Mouse (Mus musculus): ENCODE data around the gene Nhsl2.

Gene Nhsl2

DNA sequence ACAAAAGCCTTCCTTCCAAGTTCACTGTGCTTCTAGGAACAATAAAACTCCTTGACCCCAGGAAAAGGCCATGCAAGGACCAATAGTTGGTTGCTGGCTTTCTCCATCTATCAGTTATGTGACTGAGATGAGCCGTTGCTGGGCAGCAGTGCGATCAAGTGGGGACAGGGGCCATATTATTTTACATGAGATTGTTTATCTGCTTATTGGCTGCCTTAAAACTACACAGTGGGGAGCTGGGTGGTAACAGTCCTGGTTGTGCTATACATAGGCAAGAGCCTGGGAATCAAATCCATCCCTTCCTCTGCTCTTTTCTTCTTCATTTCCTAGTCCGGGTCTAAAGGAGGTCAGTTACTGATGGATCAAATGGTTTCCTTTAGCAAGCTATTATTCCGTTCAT lies 53.4 kb downstream of the Nhsl2 start:
- DNase-seq, result no peak

DNA sequence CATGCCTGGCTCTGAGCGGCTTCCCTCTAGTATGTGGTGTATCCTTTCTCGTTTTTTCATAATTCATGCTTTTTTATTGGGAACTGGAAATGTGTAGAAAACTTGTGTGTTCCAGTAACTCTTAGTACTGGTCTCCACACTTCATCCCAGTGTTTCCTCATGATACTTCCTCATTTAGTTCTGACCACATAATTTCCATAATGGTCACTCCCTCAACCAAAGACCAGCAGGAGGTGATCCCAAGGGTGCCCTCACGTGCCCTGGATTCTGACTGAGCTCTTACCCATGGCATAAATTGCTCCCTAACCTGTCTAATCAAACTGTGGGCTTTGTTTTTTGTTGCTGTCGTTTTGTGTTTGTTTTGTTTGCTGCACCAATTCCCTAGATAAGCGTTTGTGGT lies 58.1 kb downstream of the Nhsl2 start:
- DNase-seq, result no peak

DNA sequence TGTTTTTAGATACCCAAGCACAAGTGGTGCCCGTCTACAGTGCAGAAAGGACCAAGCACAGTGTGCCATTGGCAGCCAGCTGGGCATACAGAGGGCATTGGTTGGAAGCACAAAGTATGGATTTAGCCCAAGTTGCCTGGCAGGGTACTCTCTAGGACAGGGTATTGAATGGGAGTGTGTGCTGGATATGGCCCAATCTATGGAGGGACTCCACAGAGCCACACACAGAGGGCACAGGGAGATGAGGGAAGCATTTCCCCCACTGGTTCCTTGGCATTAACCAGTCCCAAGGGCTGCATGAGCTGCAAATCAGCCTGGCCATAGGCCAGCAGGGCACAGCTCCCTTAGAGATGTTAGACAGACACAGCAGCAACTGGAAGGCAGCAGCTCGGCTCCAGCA lies 79.9 kb downstream of the Nhsl2 start:
- peak in 1 of 2 experiments; percentile 19 for DNase-seq

DNA sequence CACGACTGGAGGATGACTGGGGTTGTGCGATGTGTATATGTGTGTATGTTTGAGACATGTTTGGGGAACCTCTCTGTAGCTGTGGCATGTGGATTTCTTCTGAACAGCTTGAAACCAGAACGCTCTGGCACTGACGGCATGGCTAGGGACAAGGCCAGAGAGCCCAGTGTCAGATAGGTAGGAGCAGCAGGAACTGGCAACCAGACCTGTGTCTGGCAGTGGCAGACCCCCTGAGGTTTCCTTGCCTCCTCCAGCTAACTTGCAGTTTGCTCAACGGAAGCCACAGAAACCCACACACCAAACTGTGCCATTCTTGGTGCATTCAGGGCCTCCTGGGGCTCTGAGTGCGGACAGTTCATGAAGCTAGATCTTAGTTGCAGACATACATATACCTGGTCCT lies 81.1 kb downstream of the Nhsl2 start:
- DNase-seq, result peak; percentile 44 to 51

DNA sequence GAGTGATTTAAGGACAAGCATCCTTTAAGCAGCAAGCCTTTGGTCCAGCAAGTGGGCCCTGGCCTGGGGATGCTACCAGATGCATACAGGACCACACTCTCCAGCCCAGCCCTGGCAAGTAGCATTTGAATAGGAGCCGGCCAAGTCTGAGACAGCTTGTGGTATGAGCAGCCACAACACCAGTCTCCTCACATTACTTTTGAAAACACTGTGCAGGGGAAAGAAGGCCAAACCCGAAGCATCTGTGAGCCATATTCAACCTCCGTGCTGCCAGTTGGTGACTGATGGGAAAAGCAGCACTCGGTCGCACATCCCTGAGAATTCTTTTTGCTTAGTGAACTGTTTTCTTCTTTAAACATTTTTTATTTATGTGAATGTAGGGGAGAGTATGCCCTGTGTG lies 81.8 kb downstream of the Nhsl2 start:
- DNase-seq, result no peak

DNA sequence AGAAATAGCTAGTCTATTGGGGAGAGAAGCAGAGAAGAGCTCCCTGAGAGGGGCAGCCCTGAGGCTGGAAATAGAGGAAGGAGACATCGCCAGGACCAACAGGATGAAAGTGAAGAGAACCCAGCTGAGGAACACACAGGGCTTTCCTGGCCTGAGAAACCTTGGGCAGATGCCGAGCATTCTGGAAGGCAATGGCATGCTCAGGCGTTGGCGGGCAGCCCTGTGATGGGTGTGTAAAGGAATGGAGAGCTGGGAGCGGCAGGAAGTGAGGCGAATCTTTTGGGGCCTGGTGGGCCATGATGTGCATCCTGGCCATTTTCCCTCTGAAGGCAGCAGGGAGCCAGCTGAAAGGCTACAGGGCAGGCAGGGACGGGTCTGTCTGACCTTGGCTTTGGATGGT lies 83.1 kb downstream of the Nhsl2 start:
- peak; percentile 81 to 86 for DNase-seq

DNA sequence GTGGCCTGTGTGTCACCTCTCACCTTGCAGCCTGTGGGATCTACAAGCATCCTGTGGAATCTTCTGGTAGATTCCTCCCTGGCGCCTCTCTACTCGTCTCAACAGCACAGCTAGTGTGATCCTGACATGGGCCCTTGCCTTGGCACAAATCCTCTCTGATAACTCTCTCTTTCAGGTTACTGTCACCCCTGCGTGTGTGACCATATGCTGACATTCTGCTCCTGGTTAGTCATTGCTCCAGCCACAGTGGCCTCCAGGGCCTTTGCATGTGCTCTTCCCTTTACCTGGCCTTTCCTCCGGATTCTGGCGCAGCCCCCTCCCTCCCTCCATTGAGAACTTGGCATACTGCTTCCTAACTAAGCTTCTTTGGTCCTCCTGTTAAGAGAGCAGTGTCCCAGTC lies 84.2 kb downstream of the Nhsl2 start:
- peak; percentile 38 to 51 for DNase-seq

DNA sequence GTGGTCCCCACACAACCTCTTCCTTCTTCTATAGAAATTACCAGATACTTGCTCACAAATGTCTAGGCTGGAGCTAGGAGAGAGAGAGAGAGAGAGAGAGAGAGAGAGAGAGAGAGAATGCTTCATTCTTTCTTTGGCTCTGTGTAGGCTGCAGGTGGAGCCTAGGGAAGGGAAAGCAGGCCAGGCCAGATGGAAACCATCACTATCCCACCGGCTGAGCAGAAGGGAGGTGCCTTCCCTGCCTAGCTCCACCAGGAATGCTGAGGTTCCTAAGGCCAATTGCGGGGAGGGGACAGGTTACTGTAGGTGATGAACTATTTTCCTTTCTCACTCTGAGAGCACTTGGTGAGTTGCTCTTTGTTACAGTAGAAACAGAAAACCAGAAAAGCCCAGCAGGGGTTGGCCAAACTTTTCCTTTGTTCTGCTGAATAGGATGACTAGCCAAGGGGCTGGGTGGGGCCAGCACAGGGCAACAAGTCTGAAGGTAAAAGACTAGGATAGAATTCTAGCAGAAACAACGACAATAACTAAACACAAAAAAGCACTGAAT lies 86.2 kb downstream of the Nhsl2 start:
- peak; percentile 19 to 40 for DNase-seq

DNA sequence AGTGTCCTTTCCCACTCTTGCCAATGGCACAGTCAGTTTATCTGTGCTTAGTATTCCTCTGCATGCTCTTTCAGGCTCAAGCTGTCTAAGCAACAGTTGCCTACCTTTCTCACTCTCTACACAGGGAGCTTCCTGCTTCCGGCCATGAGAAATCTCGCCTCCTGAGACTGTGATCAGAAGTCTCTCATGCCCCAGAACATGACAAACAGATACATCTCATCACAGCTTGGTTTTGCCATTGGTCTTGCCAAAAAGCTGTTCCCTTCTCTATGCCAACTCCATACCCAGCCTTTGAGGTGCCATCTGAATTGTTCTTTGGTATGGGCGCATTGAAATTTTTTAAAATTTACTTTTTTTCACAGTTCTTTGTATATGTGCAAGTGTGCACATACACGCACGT lies 90.3 kb downstream of the Nhsl2 start:
- peak in 1 of 2 experiments; percentile 27 for DNase-seq

DNA sequence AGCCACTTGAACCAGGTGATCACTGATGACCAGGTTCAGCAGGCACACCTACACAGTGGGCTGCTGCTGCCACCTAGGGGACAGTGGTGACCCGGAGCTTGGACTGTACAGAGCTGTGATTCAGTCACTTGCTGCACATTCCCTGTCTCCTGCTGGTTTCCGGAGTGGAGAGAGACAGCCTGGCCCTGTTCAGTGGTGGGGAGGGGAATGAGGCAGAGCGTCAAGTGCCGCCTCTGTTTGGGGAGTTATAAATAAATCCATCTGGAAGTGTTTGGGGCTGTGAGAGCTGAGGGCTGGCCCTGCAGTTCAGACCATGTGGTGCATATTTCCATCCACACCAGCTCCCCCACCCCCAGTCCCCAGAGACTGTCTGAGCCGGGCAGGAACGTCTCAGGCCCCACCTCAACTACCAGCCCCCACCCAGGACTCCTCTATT lies 93.3 kb downstream of the Nhsl2 start:
- peak; percentile 88 to 90 for DNase-seq

DNA sequence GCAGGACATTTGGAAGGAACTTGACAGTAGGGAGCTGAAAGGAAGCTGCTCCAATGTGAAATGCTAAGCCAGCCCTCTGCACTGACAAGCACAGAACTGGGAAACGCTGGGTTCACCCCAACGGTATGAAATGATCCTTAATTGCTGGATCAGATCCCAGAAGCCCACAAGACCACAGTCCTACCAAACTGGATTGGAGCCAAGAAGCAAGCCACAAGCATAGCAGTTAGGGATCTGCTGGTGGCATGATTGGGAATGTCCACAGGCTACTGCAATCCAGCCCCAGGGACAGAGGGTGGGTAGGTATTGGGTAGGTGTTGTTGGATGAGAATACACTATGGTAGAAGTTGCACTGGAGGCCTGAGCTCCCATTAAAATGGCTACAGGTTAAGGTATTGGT lies 94.6 kb downstream of the Nhsl2 start:
- no peak for DNase-seq

DNA sequence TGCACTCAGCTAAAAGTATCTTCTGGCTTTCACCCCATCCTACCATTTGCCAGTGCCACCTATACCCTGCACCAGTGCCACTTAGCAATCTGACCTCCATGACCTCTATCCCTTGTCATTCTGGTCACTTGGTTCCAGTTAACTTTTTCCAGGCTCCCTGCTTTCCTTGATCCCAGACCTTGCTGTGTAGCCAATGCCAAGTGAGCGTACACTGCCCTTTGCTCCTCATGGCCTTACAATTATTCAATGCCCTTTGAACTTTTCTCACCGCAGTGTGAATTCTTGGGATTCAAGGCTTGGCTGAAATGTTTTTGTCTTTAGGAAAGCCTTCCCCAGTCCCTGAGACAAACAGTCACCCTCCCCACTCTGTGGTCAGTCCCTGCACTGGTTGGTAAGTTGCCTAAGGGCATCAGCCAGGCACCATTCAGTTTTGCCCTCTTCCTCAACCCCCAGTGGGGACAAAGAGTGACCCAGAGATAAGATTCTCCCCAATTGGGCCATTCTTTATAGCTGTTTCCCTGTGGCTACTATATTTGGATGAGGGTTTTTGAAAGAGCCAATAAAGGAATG lies 95.7 kb downstream of the Nhsl2 start:
- DNase-seq, result no peak

DNA sequence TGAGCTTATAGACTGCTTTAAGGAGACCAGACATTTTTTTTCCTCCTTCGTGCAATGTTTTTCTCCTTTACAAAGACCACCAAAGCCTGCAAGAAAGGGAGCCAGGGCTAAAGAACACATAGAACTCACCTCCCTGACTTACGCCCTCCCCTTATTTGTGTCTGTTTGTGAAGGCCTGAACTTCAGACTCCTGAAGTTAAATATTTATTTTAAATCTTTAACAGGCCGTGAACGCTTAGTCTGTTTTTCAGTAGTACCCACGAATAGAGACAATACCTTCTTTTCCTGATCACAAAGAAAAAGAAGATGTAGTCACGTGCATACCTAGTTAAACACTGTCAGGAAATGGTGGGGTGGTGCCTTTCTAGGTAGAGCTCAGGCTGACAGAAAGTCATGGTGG lies 103.3 kb downstream of the Nhsl2 start:
- DNase-seq, result no peak

DNA sequence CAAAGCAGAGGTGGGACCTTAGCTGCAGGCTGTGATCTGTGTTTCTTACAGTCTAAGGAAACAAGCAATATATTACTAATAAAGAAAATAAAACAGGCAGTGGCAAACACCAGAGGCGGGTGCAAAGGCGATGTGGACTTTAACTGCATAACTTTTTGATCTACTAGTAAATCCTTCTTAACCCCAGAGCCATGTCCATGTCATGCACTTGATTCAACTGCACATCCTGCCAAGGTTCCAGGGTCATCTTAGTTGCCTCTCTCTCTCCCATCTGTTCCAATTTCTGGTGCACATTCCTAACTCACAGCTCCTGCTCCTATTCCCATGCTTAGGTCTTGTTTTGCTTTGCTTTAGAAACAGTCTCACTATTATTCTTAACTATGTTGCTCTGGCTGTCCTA lies 104.1 kb downstream of the Nhsl2 start:
- no peak for DNase-seq

DNA sequence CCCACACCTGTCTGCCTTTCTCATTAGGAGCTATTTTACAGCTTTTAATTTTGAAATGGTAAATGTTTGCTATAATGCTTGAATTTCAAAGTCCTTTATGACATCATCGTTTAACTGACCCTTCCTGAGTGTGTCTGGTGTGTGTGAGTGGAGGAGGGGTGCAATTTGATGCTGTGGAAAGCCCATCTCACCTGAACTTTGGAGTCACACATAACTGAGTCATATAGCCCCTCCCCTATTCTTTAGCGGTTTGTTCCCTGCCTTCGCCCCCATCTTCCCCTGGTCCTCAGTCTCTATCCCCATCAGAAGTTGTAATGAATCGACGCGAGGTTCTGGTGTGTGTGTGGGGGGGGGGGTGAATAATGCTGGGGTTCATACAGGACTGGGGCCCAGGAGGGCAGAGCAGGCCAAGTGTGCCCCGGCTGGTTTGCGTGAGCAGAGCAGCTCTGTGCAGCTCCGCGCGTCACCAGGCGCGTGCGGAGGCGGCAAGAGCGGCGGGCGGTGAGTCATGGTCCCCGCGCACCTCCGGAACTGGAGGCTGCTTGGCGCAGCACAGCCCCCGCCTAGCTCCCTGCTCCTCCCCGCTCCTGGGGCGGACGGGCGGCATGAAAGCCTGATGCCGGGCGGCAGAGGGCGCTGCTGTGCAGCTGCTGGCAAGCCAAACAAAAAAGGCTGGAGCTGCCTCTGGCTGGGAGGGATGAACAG lies 104.8 kb downstream of the Nhsl2 start:
- peak; percentile 84 to 87 for DNase-seq

DNA sequence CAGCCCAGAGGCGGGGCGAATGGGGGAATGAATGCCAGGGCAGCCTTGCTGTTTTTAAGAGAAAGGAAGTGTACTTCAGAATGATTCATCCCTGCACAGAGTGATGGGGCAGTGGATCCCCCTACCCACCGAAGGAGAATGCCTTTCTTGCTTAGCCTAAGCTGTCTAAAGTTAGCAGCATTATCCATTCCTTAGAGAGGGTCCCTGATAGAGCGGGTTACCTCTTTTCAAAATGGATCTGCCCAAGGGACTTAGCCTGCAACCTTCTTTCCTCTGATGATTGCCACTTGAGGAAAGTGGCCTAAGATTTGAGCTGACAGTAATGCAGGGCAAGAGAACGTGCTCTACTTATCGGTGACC lies 105.3 kb downstream of the Nhsl2 start:
- DNase-seq, result no peak

DNA sequence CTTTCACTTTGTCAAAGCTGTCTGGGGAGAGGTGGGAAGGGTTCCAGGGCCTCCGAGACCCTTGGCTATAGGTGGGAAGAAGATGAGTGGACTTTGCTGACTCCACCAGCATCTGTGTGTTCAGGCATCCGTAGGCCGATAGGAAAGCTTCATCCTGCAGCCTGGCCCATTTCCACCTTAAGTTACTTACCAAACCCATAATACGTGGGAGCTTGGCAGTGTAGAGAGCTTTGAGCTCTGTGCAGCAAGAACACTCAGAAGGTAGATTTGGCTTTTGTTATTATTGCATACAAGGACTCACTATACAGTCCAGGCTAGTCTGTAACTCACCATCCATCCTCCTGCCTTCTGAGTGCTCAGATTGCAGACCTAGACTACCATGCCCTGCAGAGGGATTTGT lies 112.7 kb downstream of the Nhsl2 start:
- no peak for DNase-seq

DNA sequence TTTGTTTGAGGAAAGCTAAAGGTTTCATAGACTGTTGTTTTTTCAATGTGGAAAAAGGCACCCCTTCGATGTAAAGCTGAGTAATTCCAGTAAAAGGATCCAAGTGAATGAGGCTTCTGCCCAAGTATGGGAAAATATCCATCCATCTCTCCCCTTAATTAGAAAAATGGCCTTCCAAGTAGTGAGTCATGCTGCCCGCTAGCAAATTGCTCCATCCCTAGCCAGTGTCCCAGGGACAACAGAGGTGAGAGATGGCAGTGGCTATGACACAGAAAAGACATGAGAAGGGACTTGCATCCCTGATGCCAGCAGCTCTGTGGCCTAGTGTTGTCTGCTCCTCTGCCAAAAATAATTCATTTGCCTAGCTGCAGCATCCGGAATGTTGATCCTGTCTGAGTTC lies 114.5 kb downstream of the Nhsl2 start:
- DNase-seq, result peak in 1 of 2 experiments; percentile 43

DNA sequence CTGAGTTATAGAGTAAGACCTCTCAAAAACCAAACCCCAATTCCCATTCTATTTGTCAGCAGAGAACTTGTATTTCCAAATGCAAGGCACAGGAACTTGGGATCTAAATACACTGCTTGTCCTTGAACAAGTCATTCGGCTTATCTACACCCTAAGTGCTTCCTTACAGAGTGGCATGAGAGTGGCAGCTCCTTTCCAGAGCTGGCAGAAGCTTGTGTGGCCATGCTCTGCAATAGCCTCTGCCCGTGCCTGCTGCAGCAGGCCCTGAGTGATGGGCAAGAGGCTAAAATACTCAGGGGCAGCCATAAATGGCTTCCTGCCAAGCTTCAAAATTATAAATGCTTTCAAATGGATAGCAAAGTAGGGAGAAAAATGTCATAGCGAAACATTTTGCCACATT lies 123.8 kb downstream of the Nhsl2 start:
- no peak for DNase-seq

DNA sequence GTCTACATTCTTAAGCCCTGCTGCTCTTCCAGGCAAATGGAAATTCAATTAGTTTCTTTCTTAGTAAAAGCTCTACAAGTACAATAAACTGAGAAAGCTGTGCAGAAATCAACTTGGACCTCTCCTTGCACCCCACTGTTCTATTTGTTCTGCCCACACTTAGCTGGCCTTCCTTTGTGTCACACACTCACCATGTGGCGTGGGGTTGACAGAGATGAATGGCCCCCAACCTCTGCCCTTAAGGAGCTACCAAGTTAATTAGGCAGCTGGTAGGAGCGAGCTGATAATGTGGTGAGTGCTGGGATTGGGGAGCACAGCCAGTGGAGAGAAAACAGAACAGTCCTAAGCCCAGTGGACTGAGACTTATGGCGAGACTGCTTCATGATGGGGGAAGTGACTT lies 127.7 kb downstream of the Nhsl2 start:
- DNase-seq, result no peak

DNA sequence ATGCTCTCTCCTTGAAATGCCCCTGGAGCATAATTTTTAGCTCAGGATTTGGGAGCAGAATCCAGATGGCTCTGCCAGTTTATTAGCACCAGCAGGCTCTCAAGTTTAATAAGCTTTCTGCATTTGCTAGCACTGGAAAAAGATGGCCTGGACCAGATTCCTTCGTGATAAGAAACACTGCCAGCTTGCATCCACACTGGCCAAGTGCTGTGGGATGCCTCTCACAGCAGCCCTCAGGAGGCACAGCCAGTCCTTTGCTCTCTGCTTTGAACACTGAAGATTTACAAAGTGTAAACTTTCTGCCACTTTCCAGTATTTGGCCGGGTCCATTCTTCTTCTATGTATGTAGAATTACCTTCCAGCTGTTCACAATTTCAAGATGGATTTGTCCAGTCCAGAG lies 129.7 kb downstream of the Nhsl2 start:
- DNase-seq, result no peak

DNA sequence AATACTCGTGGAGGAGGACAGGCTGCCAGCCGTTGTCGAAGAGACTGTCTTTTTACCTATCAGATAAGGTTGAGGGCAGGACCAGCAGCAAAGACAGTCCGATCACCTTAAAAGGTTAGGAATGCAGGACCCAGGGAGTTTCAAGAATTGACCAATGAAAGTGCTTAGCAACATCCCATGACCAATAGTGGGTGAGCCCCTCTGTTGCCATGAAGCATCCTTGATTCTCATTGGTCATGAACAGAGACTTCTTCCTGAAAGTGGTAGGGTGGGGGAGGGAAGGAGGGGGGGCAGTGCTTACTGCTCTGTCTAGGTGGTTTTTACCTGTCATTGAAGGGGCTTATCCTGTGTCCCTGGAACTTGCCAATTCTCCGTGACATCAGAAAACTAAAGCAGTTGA lies 130.1 kb downstream of the Nhsl2 start:
- DNase-seq, result no peak

DNA sequence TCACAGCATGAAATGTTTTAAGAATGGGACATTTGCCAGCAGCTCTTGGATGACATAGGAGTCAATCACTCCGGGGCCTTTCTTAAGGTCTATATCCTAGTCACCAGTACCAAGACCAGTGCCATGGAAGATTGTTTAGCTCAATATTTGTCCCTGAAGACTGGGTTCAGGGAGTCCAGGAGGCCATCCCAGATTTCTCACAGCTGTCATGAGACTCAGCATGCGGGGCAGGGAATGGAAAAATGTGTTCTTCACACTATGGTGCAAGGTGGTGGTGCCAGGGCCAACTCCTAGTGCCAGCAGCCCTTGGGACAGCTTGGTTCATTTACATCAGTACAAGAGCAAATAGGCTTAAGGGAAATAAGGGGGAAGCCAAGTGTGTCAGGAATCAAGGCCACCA lies 131.4 kb downstream of the Nhsl2 start:
- DNase-seq, result peak; percentile 14 to 52

DNA sequence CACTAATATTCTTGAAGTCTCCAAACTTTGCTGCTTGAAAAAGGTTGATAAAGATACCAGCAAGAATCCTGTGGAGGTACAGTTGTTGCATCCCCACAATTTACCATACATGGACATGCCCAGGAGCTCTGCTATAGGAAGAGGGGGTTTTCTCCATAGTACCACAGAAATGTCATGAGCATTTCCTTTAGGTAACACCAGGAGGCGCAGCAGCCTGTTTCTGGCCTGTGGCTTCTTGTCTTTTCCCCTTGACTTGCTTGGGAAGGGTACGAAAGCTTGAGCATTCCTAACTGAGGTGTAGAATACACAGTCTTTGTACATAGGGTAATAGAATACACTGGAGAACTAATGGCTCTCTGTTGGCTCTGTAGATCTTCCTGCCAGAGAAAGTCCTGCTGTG lies 132.3 kb downstream of the Nhsl2 start:
- DNase-seq, result no peak

DNA sequence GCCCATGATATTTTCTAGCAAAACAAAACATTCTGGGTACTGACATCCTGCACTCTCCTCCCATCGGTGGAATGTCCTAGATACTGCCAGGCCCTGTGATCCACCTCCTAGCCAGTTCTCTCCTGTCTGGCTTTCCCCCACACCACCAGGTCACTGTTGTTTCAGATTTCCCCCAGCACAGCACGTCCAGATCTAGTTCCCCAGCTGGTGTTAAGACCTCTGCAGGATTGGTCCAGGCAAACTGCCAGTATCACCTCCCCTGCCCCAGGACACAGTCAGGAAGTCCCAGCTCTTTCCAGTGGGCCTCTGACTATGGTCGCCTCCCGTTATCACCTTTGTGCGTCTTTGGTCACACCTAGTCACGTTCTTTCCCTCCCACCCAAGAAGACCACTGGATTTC lies 134.5 kb downstream of the Nhsl2 start:
- peak in 1 of 2 experiments; percentile 6 for DNase-seq

Measured in cerebellum, adult 18-20 months (tissue).